Mouse (Mus musculus) G1E (cell line): ENCODE measurements around the gene Pik3c2b.

Experiments
- CTCF ChIP-seq: IDR thresholded peaks from 2 replicates; pipeline ENCODE4 v1.5.1; 2012; ENCODE audit warnings: low read depth, low read length, inconsistent platforms, mixed read lengths
- TAL1 ChIP-seq: conservative IDR thresholded peaks from 2 replicates; pipeline ENCODE4 v1.6.1; 2012; ENCODE audit warnings: low read depth, low read length, inconsistent platforms, mixed read lengths

DNA sequence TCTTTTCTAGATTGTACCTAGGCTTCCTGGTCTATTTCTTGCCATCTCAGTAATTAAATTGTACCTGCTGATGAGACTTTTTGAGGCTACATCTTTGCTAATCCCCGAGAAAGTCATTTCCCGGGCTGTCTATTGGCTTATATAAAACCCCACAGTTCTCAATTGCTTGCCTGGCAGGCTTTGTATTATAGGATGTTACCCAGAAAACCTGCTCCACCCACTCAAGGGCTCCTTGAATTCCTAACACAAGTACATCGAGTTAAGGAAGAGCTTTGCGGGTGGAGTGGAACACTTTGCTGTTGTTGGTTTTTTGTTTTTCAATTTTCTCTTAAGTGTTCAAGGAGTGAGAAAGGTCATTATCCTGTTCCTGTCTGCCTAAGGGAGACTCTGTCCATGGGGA is 43.9 kb downstream of the Pik3c2b start:
- no peak for TF ChIP-seq CTCF
- no peak for TF ChIP-seq TAL1
